Mouse (Mus musculus) E14TG2a.4 (cell line): ENCODE results near the gene Gtsf1l.

Experiments
- CTCF ChIP-seq: conservative IDR thresholded peaks from 2 replicates; pipeline ENCODE4 v1.5.1; 2014; ENCODE audit warnings: low read length
- NANOG ChIP-seq: IDR thresholded peaks from 2 replicates; pipeline ENCODE4 v1.6.1; 2014; ENCODE audit warnings: borderline replicate concordance, low read length, mixed read lengths

GRCm38 (mm10) chr2:163061203-163062118 is 26.2 kb downstream of the Gtsf1l start:
- TF ChIP-seq CTCF (no peak), NANOG (no peak)
